Mouse (Mus musculus) T-helper 1 cell (primary cell): Measurements from ENCODE around the gene Frmd4a.

Source experiments
- in situ Hi-C: fragments of 300-600 bp; cut with MboI, MseI; formaldehyde crosslinking; loops from one replicate; pipeline ENCODE4 v1.15.1; 2025; ENCODE audit warnings: high pct_unique_total_duplicates

Gene Frmd4a

GRCm38 (mm10) chr2:4575163-4575562 lies 557.6 kb downstream of the Frmd4a start:
- in situ Hi-C loops = no loop called here

DNA sequence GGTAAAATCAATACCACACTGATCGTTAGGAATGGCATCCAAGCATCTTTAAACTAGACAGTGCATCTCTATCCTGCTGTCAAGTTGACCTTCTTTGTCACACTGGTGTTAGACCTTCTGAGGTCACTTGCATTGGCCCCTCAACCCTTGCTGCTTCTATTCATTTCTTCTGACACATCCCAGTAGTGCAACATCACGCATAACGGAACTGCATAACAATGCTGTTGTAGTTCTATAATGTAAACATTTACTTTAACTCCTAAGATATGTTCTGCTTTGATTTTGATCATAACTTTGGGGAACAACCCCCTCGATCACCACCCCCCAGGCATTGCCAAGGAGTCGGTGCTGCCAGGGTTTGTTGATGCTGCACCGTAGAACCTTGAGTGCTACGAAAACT lies 558.5 kb downstream of the Frmd4a start:
- in situ Hi-C loops = no loop called here

GRCm38 (mm10) chr2:4578291-4578690 lies 560.8 kb downstream of the Frmd4a start:
- in situ Hi-C loops = no loop called here

DNA sequence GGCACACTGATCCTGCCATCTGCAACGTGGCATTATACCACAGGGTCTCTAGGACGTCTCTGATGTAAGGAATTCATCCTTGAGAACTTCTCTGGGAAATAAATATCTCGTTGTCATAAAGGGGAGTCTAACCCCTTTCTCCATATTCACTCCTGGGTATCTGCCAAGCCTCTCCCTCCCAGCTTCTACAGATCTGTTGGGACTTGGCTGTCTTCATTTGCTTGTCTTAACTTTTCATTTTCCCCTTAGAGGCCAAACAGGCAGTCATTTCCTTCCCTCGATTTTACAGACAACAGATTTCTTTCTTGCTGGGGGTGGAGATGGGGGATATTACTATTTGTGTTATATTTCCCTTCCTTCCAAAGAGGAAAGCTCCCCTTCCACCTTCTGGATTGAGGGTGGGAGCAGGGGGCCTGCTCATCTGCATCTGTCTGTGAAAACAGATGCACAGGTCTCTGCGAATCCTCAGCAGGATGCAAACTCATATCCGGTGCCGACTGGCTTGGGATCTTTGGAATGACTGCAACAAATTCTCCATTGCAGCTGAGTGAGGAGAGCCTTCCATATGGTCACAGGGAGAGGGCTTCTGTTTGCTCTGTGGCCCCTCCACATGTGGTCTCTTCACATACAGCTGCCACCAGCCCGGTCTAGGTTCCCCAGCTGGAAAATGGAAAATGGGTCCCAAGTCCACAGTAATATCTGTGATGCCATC lies 562.0 kb downstream of the Frmd4a start:
- in situ Hi-C loops = no loop called here

- in situ Hi-C loops = no loop called here
Observed at GRCm38 (mm10) chr2:4580666-4581065, 563.1 kb downstream of the Frmd4a start.

- in situ Hi-C loops = no loop called here
Observed at GRCm38 (mm10) chr2:4582930-4583329, 565.4 kb downstream of the Frmd4a start.

- in situ Hi-C loops = no loop called here
Observed at GRCm38 (mm10) chr2:4584252-4584651, 566.7 kb downstream of the Frmd4a start.

- in situ Hi-C loops = no loop called here
Observed at GRCm38 (mm10) chr2:4586245-4586644, 568.7 kb downstream of the Frmd4a start.

- in situ Hi-C loops = no loop called here
Observed at GRCm38 (mm10) chr2:4587685-4588409, 570.3 kb downstream of the Frmd4a start.

GRCm38 (mm10) chr2:4591647-4592046 lies 574.1 kb downstream of the Frmd4a start:
- in situ Hi-C loops = no loop called here

- in situ Hi-C loops = no loop called here
Observed at GRCm38 (mm10) chr2:4592666-4593065, 575.1 kb downstream of the Frmd4a start.

DNA sequence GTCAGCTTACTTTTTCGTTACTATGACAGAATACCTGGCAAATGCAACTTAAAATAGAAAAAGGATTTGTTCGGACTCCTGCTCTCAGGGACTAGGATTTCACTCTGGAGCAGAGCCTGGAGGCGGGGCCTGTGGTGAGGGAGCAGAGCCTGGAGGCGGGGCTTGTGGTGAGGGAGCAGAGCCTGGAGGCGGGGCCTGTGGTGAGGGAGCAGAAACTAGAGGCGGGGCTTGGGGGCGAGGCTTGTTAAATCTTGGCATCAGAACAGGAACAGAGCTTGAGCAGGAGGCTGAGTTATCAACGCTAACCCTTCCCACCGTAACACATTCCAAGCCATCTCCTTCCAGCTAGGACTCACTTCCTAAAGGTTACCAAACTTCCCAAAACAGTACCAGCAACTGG lies 575.9 kb downstream of the Frmd4a start:
- in situ Hi-C loops = no loop called here

- in situ Hi-C loops = no loop called here
Observed at GRCm38 (mm10) chr2:4593878-4594387, 576.4 kb downstream of the Frmd4a start.

- in situ Hi-C loops = no loop called here
Observed at GRCm38 (mm10) chr2:4596992-4597391, 579.5 kb downstream of the Frmd4a start.

DNA sequence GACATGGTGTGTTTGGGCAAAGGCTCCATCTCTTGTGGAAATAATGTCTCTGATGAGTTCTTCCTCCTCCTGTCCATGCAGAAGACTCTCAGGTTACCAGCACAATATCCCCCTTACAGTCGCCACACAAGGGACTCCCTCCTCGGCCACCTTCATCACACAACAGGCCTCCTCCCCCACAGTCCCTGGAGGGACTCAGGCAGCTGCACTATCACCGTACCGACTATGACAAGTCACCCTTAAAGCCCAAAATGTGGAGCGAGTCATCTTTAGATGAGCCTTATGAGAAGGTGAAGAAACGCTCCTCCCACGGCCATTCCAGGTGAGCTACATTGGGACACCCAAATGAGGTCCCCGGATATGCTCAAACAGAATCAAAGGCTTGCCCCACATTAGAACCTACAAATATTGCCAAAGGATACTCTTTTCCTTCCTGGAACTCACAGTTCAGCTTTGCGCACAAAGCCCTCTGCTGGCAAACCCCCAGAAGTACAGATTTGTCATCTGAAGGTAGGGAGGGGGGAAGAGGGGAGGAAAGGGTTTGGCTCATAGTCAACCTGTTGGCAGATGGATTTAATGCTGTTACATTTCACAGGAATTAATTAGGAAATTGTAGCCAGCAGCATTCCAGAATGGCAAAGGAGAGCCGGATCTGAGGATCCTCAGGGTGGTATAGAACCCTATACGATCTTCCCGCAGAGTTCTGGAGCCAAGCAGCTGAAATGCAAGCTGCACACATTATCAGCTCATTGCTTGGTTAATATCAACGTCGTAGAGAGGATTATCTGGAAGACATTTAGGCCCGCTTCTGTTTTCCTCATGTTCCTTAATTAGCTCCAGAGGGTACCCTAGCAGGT lies 583.7 kb downstream of the Frmd4a start:
- in situ Hi-C loops = no loop called here

- in situ Hi-C loops = no loop called here
Observed at GRCm38 (mm10) chr2:4603361-4603945, 585.9 kb downstream of the Frmd4a start.

DNA sequence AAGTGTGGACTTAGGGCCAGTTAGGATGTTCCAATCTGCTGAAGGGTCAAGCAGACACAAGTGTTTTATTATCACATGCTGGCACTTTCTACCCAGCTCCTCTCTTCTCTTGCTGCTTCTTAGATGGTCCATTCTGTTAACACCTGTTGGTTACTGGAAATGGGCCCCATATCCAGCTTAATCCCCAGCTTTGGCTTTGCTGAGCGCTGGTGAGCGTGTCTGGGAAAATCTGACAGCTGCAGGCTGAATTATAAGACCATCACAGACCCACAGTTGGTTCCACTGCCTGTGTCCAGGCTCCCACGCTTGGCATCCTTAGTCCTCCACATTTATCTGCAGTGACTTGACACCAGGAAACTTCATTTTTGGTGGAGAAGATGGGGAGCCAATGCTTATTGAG lies 589.0 kb downstream of the Frmd4a start:
- in situ Hi-C loops = no loop called here

- in situ Hi-C loops = no loop called here
Observed at GRCm38 (mm10) chr2:4608253-4608652, 590.7 kb downstream of the Frmd4a start.

DNA sequence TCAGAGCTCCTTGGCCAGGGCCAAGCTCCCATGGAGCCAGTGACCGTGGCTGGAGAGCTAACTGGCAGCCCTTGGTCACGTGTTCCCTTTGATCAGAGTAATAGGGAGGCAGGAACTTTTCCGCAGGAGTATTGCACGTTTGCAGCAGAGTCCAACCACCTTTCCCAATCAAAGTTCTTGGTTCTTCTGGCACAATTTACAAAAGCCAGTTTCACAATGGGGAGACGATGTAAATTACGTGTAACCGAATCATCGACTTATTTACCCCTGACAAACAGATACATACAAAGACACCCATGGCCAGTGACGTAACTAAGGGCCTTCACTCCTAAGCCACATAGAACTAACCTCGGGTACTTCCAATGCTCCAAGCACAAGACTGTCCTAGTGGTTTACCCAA lies 591.9 kb downstream of the Frmd4a start:
- in situ Hi-C loops = no loop called here

GRCm38 (mm10) chr2:4611295-4611694 lies 593.8 kb downstream of the Frmd4a start:
- in situ Hi-C loops = no loop called here

DNA sequence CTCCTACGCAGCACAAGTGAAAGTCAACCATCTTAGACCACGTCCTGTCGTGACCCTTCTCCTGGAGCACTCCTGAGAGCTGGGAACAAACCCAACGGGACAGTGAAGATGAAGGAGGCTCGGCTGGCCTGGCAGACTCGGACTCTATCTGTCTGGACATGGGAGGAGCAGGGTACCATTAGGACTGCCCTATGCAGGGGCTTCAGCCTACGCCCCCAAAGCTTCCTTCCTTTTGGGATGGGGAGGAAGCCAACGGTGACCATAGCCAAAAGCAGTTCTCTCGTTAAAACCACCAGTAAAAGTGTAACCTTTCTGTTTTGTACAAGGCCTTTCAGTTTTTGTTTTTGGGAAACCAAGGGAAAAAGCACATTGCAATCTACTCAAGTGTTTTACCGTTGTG lies 594.2 kb downstream of the Frmd4a start:
- in situ Hi-C loops = no loop called here
